Mouse (Mus musculus): ENCODE measurements around the gene Tead2. TPM values are rescaled to one million over a fixed set of nuclear protein-coding genes. Genes with fewer than 3 reads are reported as not detected.

The Tead2 gene
- 9.4 and 12.0 TPM in 2 replicates for polyA plus RNA-seq (2012; rRNA removed)

GRCm38 (mm10) chr7:45215673-45216441 lies at the start of gene Tead2:
Gene Tead2, plus strand, starts transcription at chr7:45215753.

GRCm38 (mm10) chr7:45179469-45179868 lies 36.1 kb upstream of the Tead2 start, which contains the start of gene Gfy:
Gene Gfy, minus strand, starts transcription at chr7:45179569.

GRCm38 (mm10) chr7:45180896-45181477 lies 34.6 kb upstream of the Tead2 start, which contains the start of gene Pth2:
Gene Pth2, plus strand, starts transcription at chr7:45180995.

GRCm38 (mm10) chr7:45204380-45205143 lies 11.0 kb upstream of the Tead2 start, which contains the start of gene Ccdc155:
Gene Ccdc155, minus strand, starts transcription at chr7:45204892.

GRCm38 (mm10) chr7:45211851-45212251 lies 3.7 kb upstream of the Tead2 start, which contains the start of gene Dkkl1:
Gene Dkkl1, minus strand, starts transcription at chr7:45212147.

GRCm38 (mm10) chr7:45238723-45239496 lies 23.4 kb downstream of the Tead2 start, which contains the start of gene Cd37:
Gene Cd37, minus strand, starts transcription at chr7:45239115.

GRCm38 (mm10) chr7:45240633-45241388 lies 25.3 kb downstream of the Tead2 start, which contains the start of gene Slc6a16:
Gene Slc6a16, plus strand, starts transcription at chr7:45241085.

GRCm38 (mm10) chr7:45277136-45277760 lies 61.7 kb downstream of the Tead2 start, which contains the start of gene Slc6a21:
Gene Slc6a21, plus strand, starts transcription at chr7:45277513.

Other genes starting within 250 kb of the Tead2 start
- 1.8 and 2.3 TPM in 2 replicates for gene Cpt1c, start 240.9 kb upstream of the Tead2 start, polyA plus RNA-seq (2012; rRNA removed)
- 163 and 176 TPM in 2 replicates for gene Prmt1, start 229.2 kb upstream of the Tead2 start, polyA plus RNA-seq (2012; rRNA removed)
- gene Irf3, start 218.1 kb upstream of the Tead2 start, polyA plus RNA-seq (2012; rRNA removed): 38.0 and 41.0 TPM in 2 replicates
- 10.2 and 11.7 TPM in 2 replicates for gene Bcl2l12, start 217.0 kb upstream of the Tead2 start, polyA plus RNA-seq (2012; rRNA removed)
- gene Scaf1, start 199.4 kb upstream of the Tead2 start, polyA plus RNA-seq (2012; rRNA removed): 15.6 and 17.5 TPM in 2 replicates
- 15.6 and 17.7 TPM in 2 replicates for gene Rras, start 197.8 kb upstream of the Tead2 start, polyA plus RNA-seq (2012; rRNA removed)
- gene Prr12, start 162.9 kb upstream of the Tead2 start, polyA plus RNA-seq (2012; rRNA removed): 1.9 and 2.5 TPM in 2 replicates
- gene Nosip, start 153.3 kb upstream of the Tead2 start, polyA plus RNA-seq (2012; rRNA removed): 26.5 and 28.7 TPM in 2 replicates
- gene Prrg2, start 153.1 kb upstream of the Tead2 start, polyA plus RNA-seq (2012; rRNA removed): 7.1 and 7.9 TPM in 2 replicates
- gene Rcn3, start 123.5 kb upstream of the Tead2 start, polyA plus RNA-seq (2012; rRNA removed): 18.0 and 23.0 TPM in 2 replicates
- gene Fcgrt, start 111.9 kb upstream of the Tead2 start, polyA plus RNA-seq (2012; rRNA removed): 15.3 and 17.0 TPM in 2 replicates
- gene Rps11, start 91.3 kb upstream of the Tead2 start, polyA plus RNA-seq (2012; rRNA removed): 329 and 425 TPM in 2 replicates
- gene Rpl13a, start 87.0 kb upstream of the Tead2 start, polyA plus RNA-seq (2012; rRNA removed): 824 and 978 TPM in 2 replicates
- gene Gm45713, start 79.5 kb upstream of the Tead2 start, polyA plus RNA-seq (2012; rRNA removed): 0.03 and 0.05 TPM in 2 replicates
- 11.3 and 12.1 TPM in 2 replicates for gene Flt3l, start 79.3 kb upstream of the Tead2 start, polyA plus RNA-seq (2012; rRNA removed)
- 33.3 and 38.1 TPM in 2 replicates for gene Pih1d1, start 61.5 kb upstream of the Tead2 start, polyA plus RNA-seq (2012; rRNA removed)
- 14.6 and 17.2 TPM in 2 replicates for gene Aldh16a1, start 61.2 kb upstream of the Tead2 start, polyA plus RNA-seq (2012; rRNA removed)
- 0.02 TPM in 1 of 2 replicates, not detected in the other for gene Slc17a7, start 51.8 kb upstream of the Tead2 start, polyA plus RNA-seq (2012; rRNA removed)
- gene Gfy, start 36.2 kb upstream of the Tead2 start, polyA plus RNA-seq (2012; rRNA removed): not detected in 2 replicates
- gene Pth2, start 34.8 kb upstream of the Tead2 start, polyA plus RNA-seq (2012; rRNA removed): not detected in 2 replicates
- 0.03 and 0.07 TPM in 2 replicates for gene Ccdc155, start 10.9 kb upstream of the Tead2 start, polyA plus RNA-seq (2012; rRNA removed)
- 1.0 and 1.5 TPM in 2 replicates for gene Dkkl1, start 3.6 kb upstream of the Tead2 start, polyA plus RNA-seq (2012; rRNA removed)
- 8.7 and 11.7 TPM in 2 replicates for gene Cd37, start 23.4 kb downstream of the Tead2 start, polyA plus RNA-seq (2012; rRNA removed)
- gene Slc6a16, start 25.3 kb downstream of the Tead2 start, polyA plus RNA-seq (2012; rRNA removed): 0.01 and 0.03 TPM in 2 replicates
- gene Slc6a21, start 61.8 kb downstream of the Tead2 start, polyA plus RNA-seq (2012; rRNA removed): not detected in 2 replicates
- gene Trpm4, start 118.0 kb downstream of the Tead2 start, polyA plus RNA-seq (2012; rRNA removed): 0.95 and 1.2 TPM in 2 replicates
- 0.06 and 0.76 TPM in 2 replicates for gene Hrc, start 119.5 kb downstream of the Tead2 start, polyA plus RNA-seq (2012; rRNA removed)
- 0.18 and 0.20 TPM in 2 replicates for gene Ppfia3, start 151.3 kb downstream of the Tead2 start, polyA plus RNA-seq (2012; rRNA removed)
- gene Lin7b, start 154.8 kb downstream of the Tead2 start, polyA plus RNA-seq (2012; rRNA removed): 0.31 and 0.34 TPM in 2 replicates
- gene Snrnp70, start 180.0 kb downstream of the Tead2 start, polyA plus RNA-seq (2012; rRNA removed): 208 and 214 TPM in 2 replicates
- gene Kcna7, start 189.9 kb downstream of the Tead2 start, polyA plus RNA-seq (2012; rRNA removed): 0.01 TPM in 1 of 2 replicates, not detected in the other
- 0.17 and 0.23 TPM in 2 replicates for gene Ntf5, start 197.9 kb downstream of the Tead2 start, polyA plus RNA-seq (2012; rRNA removed)
- not detected in 2 replicates for gene Lhb, start 205.1 kb downstream of the Tead2 start, polyA plus RNA-seq (2012; rRNA removed)
- gene Gys1, start 219.1 kb downstream of the Tead2 start, polyA plus RNA-seq (2012; rRNA removed): 2.8 and 2.9 TPM in 2 replicates
- 66.7 and 69.1 TPM in 2 replicates for gene Ruvbl2, start 222.3 kb downstream of the Tead2 start, polyA plus RNA-seq (2012; rRNA removed)
- 1,332 and 1,795 TPM in 2 replicates for gene Ftl1, start 244.1 kb downstream of the Tead2 start, polyA plus RNA-seq (2012; rRNA removed)

All from liver, embryonic 14 days (tissue).